Mouse (Mus musculus): ENCODE data around the gene Cdc42bpg.

- no peak for TF ChIP-seq POLR2A (IDR thresholded peaks at IDR 0.05; ENCODE audit: insufficient read depth, low read length)
- TF ChIP-seq EP300 (IDR thresholded peaks at IDR 0.05; ENCODE audit: insufficient read depth, low read depth, low read length) = no peak
Measured at GRCm38 (mm10) chr19:6348717-6349116, 42.5 kb downstream of the Cdc42bpg start.

Measured in ES-Bruce4 (cell line).